Mouse (Mus musculus): ENCODE measurements around the gene C030005K15Rik. TPM values are rescaled to one million over a fixed set of nuclear protein-coding genes. Genes with fewer than 3 reads are reported as not detected.
"Not testable (repeated sequence)": the region's sequence is repeated elsewhere in the genome, so short reads cannot be mapped to it uniquely, and the experiment has no call there.

Gene C030005K15Rik
- not detected for polyA plus RNA-seq (2021)

- H3K27me3 ChIP-seq; DNase-seq (ENCODE audit: low read depth, low spot score); CTCF ChIA-PET; POLR2A ChIA-PET; in situ Hi-C loops (cut with MboI; ENCODE audit: low pct_unique_long_range_greater_than_20kb); ATAC-seq: not testable (repeated sequence)
Observed at GRCm38 (mm10) chr10:97726655-97727054, at the start of gene C030005K15Rik. TSS of gene C030005K15Rik (minus strand) at chr10:97726755.

- POLR2A ChIA-PET: interaction anchor here (0.7 to 1.1 kb wide), 3 partner anchors 11 to 21 kb away, joined by 3 to 7 read pairs (median 5); no protein-coding TSS in a partner anchor
- CTCF ChIA-PET: interaction anchor here (0.8 to 1.3 kb wide), 3 partner anchors 10 to 86 kb away, joined by 3 read pairs; no protein-coding TSS in a partner anchor
- ATAC-seq (no peak), DNase-seq (ENCODE audit: low read depth, low spot score) (no peak)
- H3K27me3 ChIP-seq: peaks cover 10% of the 10 kb centered on the region
- in situ Hi-C loops (cut with MboI; ENCODE audit: low pct_unique_long_range_greater_than_20kb): no loop called here
- peak; percentile 67 for TF ChIP-seq CTCF (IDR thresholded peaks at IDR 0.05)
Observed at GRCm38 (mm10) chr10:97768171-97768749, 41.7 kb upstream of the C030005K15Rik start.

DNA sequence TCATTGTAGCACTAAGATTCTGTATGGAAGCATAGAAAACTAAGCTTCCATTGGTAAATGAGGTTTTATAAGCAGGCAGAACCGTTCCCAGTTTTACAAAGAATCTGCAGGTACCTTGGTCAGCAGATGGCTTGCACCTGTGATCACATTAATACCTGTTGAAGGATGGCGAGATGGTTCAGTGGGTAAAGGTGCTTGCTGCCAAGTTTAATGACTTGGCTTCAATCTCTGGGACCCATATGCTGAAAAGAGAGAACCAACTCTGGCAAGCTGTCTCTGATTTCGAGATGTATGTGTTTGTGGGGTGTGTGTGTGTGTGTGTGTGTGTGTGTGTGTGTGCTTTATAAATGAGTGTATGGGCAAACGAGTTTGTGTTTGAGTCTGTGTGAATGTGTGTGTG, 27.3 kb upstream of the C030005K15Rik start:
- DNase-seq (ENCODE audit: low read depth, low spot score) (no peak), ATAC-seq (no peak)
- TF ChIP-seq CTCF (IDR thresholded peaks at IDR 0.05): no peak
- H3K27me3 ChIP-seq: no peaks in the 10 kb centered on the region
- ChIA-PET CTCF (no interaction called here), POLR2A (no interaction called here)
- in situ Hi-C loops (cut with MboI; ENCODE audit: low pct_unique_long_range_greater_than_20kb): no loop called here

DNA sequence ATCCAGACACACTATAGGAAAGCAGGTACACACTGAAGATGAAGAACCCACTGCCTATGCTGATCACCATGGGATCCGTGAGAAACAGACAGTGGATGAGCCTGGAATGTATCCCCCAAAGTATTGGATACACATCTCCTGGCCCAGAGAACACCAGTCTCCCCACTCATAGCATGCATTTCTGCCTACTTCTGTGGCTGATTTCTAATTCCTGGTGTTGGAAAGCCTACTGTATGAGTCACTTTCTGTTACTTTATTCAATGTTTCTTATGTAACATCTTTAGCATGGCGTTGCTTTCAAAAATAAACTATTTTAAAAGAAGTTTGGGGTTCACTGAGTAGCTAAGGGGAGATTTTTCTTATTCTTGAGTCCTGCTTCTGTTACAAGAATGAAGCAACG, 20.7 kb upstream of the C030005K15Rik start:
- POLR2A ChIA-PET: no interaction called here
- DNase-seq (ENCODE audit: low read depth, low spot score) (no peak), ATAC-seq (no peak)
- in situ Hi-C loops (cut with MboI; ENCODE audit: low pct_unique_long_range_greater_than_20kb): no loop called here
- H3K27me3 ChIP-seq: no peaks in the 10 kb centered on the region
- no peak for TF ChIP-seq CTCF (IDR thresholded peaks at IDR 0.05)
- CTCF ChIA-PET: interaction anchor here (1.1 to 1.6 kb wide), 2 partner anchors 18 to 19 kb away, joined by 3 to 5 read pairs; no protein-coding TSS in a partner anchor

DNA sequence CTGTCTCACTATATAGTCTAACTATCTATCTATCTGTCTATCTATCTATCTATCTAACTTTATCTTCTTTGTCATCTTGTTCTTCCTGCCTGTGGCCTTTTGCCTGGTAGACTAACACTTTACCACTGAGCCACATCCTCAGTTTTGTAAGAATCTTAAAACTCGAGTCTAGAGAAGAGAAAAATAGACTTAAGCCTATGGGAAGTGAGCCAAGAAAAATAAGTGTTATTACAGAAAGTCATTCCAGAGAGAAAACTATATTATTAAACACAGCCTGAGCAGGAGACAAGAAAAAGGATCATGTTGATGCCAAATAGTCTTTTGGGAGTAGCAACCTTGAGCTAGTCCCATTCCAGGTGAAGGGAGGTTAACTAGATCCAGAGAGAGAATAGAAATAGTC, 626 bp downstream of the C030005K15Rik start:
- in situ Hi-C loops (cut with MboI; ENCODE audit: low pct_unique_long_range_greater_than_20kb): no loop called here
- ATAC-seq (no peak), DNase-seq (ENCODE audit: low read depth, low spot score) (no peak)
- no peak for TF ChIP-seq CTCF (IDR thresholded peaks at IDR 0.05)
- POLR2A ChIA-PET: no interaction called here
- H3K27me3 ChIP-seq: peaks cover 3% of the 10 kb centered on the region
- CTCF ChIA-PET: no interaction called here

GRCm38 (mm10) chr10:97722709-97723108, 3.8 kb downstream of the C030005K15Rik start:
- ChIA-PET CTCF (interaction anchor here (0.7 to 1.2 kb wide), 2 partner anchors 10 to 19 kb away, joined by 3 to 6 read pairs; no protein-coding TSS in a partner anchor), POLR2A (no interaction called here)
- TF ChIP-seq CTCF (IDR thresholded peaks at IDR 0.05): no peak
- ATAC-seq: no peak
- no peak for DNase-seq (ENCODE audit: low read depth, low spot score)
- in situ Hi-C loops (cut with MboI; ENCODE audit: low pct_unique_long_range_greater_than_20kb): loop anchor here (25.0 kb wide), 1 partner anchor 1890 kb away; no protein-coding TSS in a partner anchor
- H3K27me3 ChIP-seq: peaks cover 16% of the 10 kb centered on the region

DNA sequence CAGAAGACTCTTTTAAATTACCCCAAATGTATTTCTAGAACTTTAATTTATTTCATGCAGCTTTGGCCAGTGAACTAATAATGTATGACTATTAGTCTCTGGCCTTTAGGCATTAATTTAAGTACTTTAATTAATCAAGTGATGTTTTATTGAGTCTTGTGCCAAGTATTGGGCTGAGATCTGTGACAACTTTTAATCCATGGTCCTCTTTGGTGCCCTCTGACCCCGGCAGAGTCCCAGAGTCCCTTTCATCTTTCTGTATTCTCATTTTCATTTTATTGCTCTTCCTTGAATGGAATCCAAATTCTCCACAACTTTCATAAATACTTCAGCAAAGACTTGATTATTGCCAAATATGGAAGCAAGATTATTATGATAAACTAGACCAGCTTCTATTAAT, 5.9 kb downstream of the C030005K15Rik start:
- ChIA-PET CTCF (interaction anchor here (1.8 kb wide), 1 partner anchor 8 kb away, joined by 5 read pairs; no protein-coding TSS in a partner anchor), POLR2A (no interaction called here)
- DNase-seq (ENCODE audit: low read depth, low spot score) (no peak), ATAC-seq (no peak)
- in situ Hi-C loops (cut with MboI; ENCODE audit: low pct_unique_long_range_greater_than_20kb): loop anchor here (25.0 kb wide), 1 partner anchor 1892 kb away; no protein-coding TSS in a partner anchor
- TF ChIP-seq CTCF (IDR thresholded peaks at IDR 0.05): no peak
- H3K27me3 ChIP-seq: peaks cover 25% of the 10 kb centered on the region

GRCm38 (mm10) chr10:97718021-97718420, 8.5 kb downstream of the C030005K15Rik start:
- CTCF ChIA-PET: no interaction called here
- no peak for TF ChIP-seq CTCF (IDR thresholded peaks at IDR 0.05)
- in situ Hi-C loops (cut with MboI; ENCODE audit: low pct_unique_long_range_greater_than_20kb): loop anchor here (10.0 to 25.0 kb wide), 2 partner anchors 1367 to 1894 kb away; no protein-coding TSS in a partner anchor
- peaks cover 25% of the 10 kb centered on the region for H3K27me3 ChIP-seq
- no peak for ATAC-seq
- POLR2A ChIA-PET: no interaction called here
- DNase-seq (ENCODE audit: low read depth, low spot score): no peak

DNA sequence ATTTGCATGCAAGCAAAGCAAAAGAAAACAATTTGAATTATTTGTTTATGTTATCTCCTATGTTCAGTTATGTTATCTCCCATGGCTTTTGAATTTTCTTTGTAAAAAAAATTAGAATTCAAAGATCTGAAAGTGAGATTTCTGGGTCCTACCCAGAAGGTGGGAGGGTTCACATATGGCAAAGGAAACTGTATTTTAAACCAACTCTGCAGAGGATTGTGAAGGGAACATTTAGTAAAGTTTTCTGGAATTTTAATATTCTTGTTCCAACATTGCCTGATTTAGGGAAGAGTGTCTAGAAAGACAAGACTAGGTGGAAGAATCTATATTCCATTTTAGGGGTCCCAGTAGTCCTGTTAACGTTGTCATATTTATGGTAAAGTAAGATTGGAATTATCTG, 9.3 kb downstream of the C030005K15Rik start:
- no peak for DNase-seq (ENCODE audit: low read depth, low spot score)
- H3K27me3 ChIP-seq: peaks cover 27% of the 10 kb centered on the region
- POLR2A ChIA-PET: no interaction called here
- ATAC-seq: no peak
- TF ChIP-seq CTCF (IDR thresholded peaks at IDR 0.05): no peak
- in situ Hi-C loops (cut with MboI; ENCODE audit: low pct_unique_long_range_greater_than_20kb): loop anchor here (10.0 to 25.0 kb wide), 2 partner anchors 1368 to 1895 kb away; no protein-coding TSS in a partner anchor
- CTCF ChIA-PET: no interaction called here

DNA sequence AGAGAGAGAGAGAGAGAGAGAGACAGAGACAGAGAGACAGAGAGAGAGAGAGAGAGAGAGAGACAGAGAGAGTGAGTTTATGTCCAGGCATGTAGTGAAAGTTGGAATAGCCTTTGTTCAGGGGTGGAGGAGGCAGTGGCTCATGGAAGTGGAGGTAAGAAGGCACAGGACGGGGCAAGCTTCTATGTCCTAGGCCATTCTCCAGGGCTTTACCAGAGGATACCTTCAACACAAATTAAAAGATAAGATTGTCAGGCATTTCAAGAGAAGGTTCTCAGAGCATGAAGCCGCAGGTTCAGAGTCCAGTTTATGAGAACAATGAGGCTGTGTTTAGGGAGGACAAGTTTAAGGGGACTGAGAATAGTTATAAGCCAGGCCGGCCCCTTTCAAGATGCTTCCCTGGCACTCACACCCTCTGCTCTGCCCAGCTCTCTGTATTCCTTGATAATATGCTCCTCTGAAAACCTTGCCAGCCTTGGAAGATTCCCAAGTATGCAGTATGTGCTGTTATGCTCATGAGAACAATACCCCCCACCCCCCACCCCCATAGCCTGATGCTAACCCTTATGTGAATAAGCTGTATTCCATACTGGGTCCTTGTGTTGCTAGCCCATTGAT, 11.2 kb downstream of the C030005K15Rik start:
- POLR2A ChIA-PET: no interaction called here
- in situ Hi-C loops (cut with MboI; ENCODE audit: low pct_unique_long_range_greater_than_20kb): loop anchor here (10.0 to 25.0 kb wide), 2 partner anchors 1369 to 1897 kb away; no protein-coding TSS in a partner anchor
- CTCF ChIA-PET: interaction anchor here (1.3 kb wide), 1 partner anchor 11 kb away, joined by 4 read pairs; no protein-coding TSS in a partner anchor
- ATAC-seq: no peak
- no peak for DNase-seq (ENCODE audit: low read depth, low spot score)
- peaks cover 25% of the 10 kb centered on the region for H3K27me3 ChIP-seq
- no peak for TF ChIP-seq CTCF (IDR thresholded peaks at IDR 0.05)

DNA sequence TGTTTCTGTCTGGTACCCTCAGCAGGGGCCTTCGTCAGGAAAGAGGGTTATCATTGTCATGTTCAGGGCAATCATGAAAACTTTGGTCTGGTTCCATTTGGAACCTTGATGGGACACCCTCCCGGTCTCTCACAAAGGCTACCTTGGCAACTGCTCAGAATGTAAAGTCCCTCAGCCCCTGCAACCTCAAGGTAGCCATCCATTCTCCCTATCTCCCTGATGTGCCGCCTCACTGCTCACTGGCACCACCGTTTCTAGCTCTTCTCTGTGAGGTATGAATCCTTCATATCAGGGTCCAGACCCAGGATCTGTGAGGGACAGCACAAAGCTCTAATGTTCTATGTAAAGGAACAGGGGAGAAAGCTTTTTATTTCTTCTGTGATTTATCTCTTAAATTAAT, 12.0 kb downstream of the C030005K15Rik start:
- CTCF ChIA-PET: interaction anchor here (1.3 kb wide), 1 partner anchor 10 kb away, joined by 4 read pairs; no protein-coding TSS in a partner anchor
- H3K27me3 ChIP-seq: peaks cover 22% of the 10 kb centered on the region
- no peak for TF ChIP-seq CTCF (IDR thresholded peaks at IDR 0.05)
- in situ Hi-C loops (cut with MboI; ENCODE audit: low pct_unique_long_range_greater_than_20kb): loop anchor here (10.0 to 25.0 kb wide), 2 partner anchors 1370 to 1898 kb away; no protein-coding TSS in a partner anchor
- DNase-seq (ENCODE audit: low read depth, low spot score) (no peak), ATAC-seq (no peak)
- POLR2A ChIA-PET: no interaction called here
